Mouse (Mus musculus) bone marrow macrophage, adult 2 months (primary cell): ENCODE measurements around the gene Pygm.

ENCODE experiments used
- CTCF ChIP-seq: IDR thresholded peaks from 2 replicates; pipeline ENCODE4 v1.5.1; 2012; ENCODE audit warnings: low read depth, mild to moderate bottlenecking, low read length, moderate library complexity
- POLR2A ChIP-seq: IDR thresholded peaks from 2 replicates; pipeline ENCODE4 v1.6.1; 2012; ENCODE audit warnings: mild to moderate bottlenecking, low read depth, low read length, borderline replicate concordance

DNA sequence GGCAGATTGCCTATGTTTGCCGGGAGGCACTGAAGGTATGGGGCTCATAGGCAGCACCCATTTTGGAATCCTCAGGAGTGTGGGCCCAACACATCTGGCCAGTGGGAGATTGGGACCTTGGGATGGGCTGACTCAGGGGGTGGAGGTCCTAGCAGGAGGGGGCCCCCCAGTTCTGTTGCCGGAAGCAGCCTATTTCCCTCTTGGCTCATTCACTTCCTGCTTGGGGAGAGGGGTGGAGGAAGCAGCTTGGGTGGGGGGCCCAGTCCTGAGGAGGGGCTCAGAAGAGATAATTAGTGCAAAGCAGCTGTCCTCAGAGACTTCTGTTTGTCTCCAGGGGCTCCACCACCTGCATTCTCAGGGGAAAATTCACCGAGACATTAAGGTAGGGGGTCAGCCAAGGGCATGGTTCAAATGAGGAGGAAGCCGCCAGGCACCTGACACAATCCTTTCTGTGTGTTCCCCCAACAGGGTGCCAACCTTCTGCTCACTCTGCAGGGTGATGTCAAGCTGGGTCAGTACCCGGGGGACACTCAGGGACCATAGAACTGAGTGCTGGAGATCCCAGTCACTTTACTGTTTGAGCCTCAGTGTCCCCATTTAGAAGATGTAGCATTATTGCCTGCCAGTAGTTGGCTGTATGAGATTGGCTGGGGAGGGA, 41.8 kb upstream of the Pygm start:
- TF ChIP-seq POLR2A (no peak), CTCF (no peak)
